Mouse (Mus musculus) C2C12 (cell line): ENCODE data around the gene Vstm2l. TPM values are rescaled to one million over a fixed set of nuclear protein-coding genes. Genes with fewer than 3 reads are reported as not detected.

ENCODE experiments used
- H3K27me3 ChIP-seq: one replicate; pipeline ENCODE4 v1.6.1; 2011; ENCODE audit not compliant: control insufficient read depth, insufficient read depth, insufficient read length
- H3K36me3 ChIP-seq: one replicate; pipeline ENCODE4 v1.6.1; 2011; ENCODE audit not compliant: control insufficient read depth, insufficient read depth
- H3K4me3 ChIP-seq: one replicate; pipeline ENCODE4 v1.5.1; 2011; ENCODE audit warnings: mild to moderate bottlenecking, control low read depth; ENCODE audit not compliant: poor library complexity, insufficient read depth, severe bottlenecking
- H3K79me2 ChIP-seq: one replicate; pipeline ENCODE4 v1.6.1; 2011; ENCODE audit not compliant: control insufficient read depth, insufficient read depth
- H3K79me3 ChIP-seq: one replicate; pipeline ENCODE4 v1.6.1; 2011; ENCODE audit warnings: low read depth, control low read depth
- H3ac ChIP-seq: one replicate; pipeline ENCODE3; 2011; ENCODE audit warnings: low read depth; ENCODE audit not compliant: control insufficient read depth, insufficient read length
- CEBPB ChIP-seq: IDR thresholded peaks from one replicate; pipeline ENCODE4 v1.6.1; 2011; ENCODE audit warnings: low read depth, mild to moderate bottlenecking, control low read depth, moderate library complexity
- CTCF ChIP-seq: IDR thresholded peaks from one replicate; pipeline ENCODE4 v1.5.1; 2011; ENCODE audit not compliant: control insufficient read depth, insufficient read depth, insufficient read length
- FOSL1 ChIP-seq: IDR thresholded peaks from one replicate; pipeline ENCODE4 v1.8.0; 2011; ENCODE audit warnings: mild to moderate bottlenecking, low read length; ENCODE audit not compliant: poor library complexity, insufficient read depth, severe bottlenecking
- MAX ChIP-seq: IDR thresholded peaks from one replicate; pipeline ENCODE4 v1.6.1; 2011; ENCODE audit warnings: mild to moderate bottlenecking, control low read depth
- MYOD1 ChIP-seq: IDR thresholded peaks from one replicate; pipeline ENCODE4 v1.6.1; 2011; ENCODE audit warnings: low read depth; ENCODE audit not compliant: control insufficient read depth, insufficient read length
- MYOG ChIP-seq: IDR thresholded peaks from one replicate; pipeline ENCODE4 v1.6.1; 2011; ENCODE audit not compliant: control insufficient read depth, insufficient read length; ENCODE audit errors: extremely low read depth
- USF1 ChIP-seq: IDR thresholded peaks from one replicate; pipeline ENCODE4 v1.6.1; 2011; ENCODE audit warnings: low read depth, mild to moderate bottlenecking, control low read depth, moderate library complexity
- polyA plus RNA-seq: library from polyadenylated mRNA; unstranded; fragments of >200 nt; fragmentation: generic; extraction: Trizol; gene quantifications from one replicate; pipeline ENCODE4 v1.2.1, GENCODE M21; 2012; ENCODE audit warnings: missing spikeins

Vstm2l gene
- polyA plus RNA-seq, 1 experiment = not detected

DNA sequence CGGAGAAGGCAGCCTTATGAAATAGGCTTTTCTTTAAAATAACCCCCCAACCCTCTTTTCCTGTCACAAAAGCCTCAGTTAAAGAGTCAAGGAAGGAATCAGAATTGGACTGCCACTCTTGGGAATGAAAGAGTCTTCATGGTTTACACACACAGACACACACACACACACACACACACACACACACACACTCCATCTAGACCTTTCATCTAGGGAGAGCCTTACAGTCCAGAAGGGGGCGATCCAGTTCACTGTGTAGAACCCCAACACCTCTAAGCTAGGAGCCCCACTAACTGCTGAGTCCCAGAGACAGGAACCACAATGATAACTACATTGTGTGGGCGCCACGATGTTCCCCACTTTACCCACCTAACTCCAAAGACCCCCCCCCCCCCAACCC lies 748 bp upstream of the Vstm2l start:
- Histone ChIP-seq H3ac (no peak overlapping the region), H3K79me2 (no peaks in the 10 kb centered on the region), H3K79me3 (no peaks in the 10 kb centered on the region), H3K4me3 (no peak overlapping the region), H3K36me3 (no peaks in the 10 kb centered on the region), H3K27me3 (peaks cover 27% of the 10 kb centered on the region)
- no peak for TF ChIP-seq CTCF
- TF ChIP-seq FOSL1 = no peak
- TF ChIP-seq MAX = no peak
- no peak for TF ChIP-seq MYOD1
- no peak for TF ChIP-seq MYOG
- no peak for TF ChIP-seq CEBPB

- no peak overlapping the region for H3ac ChIP-seq
- H3K27me3 ChIP-seq = peaks cover 30% of the 10 kb centered on the region
- no peak overlapping the region for H3K4me3 ChIP-seq
Observed at GRCm38 (mm10) chr2:157914889-157915517, 550 bp downstream of the Vstm2l start.

DNA sequence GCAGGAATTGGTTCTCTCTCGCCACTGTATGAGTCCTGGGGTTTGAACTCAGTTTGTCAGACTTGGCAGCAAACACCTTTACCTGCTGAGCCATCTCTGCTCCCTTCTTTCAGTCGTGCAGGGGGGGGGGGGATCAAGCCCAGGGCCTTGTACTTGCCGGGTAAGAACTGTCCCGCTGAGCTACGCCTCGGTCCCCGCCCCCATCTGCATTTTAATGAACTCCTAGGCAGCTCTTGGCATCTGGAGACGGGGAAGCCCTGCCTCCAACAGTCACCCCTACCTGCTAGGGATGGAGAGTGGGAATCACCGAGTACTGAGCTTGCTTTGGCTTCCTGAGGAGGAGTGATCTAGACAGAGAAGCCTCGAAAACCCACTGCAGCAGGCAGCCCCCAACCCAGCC lies 4.1 kb downstream of the Vstm2l start:
- TF ChIP-seq MYOD1 = no peak
- no peak for TF ChIP-seq CEBPB
- no peak for TF ChIP-seq CTCF
- no peak for TF ChIP-seq FOSL1
- no peak for TF ChIP-seq MYOG
- TF ChIP-seq MAX = no peak
- no peak for TF ChIP-seq USF1
- H3K27me3 ChIP-seq = peaks cover 64% of the 10 kb centered on the region
- no peak overlapping the region for H3ac ChIP-seq
- no peaks in the 10 kb centered on the region for H3K36me3 ChIP-seq
- no peaks in the 10 kb centered on the region for H3K79me3 ChIP-seq
- H3K79me2 ChIP-seq = no peaks in the 10 kb centered on the region
- no peak overlapping the region for H3K4me3 ChIP-seq

More at GRCm38 (mm10) chr2:157914889-157915517, 550 bp downstream of the Vstm2l start:
- no peaks in the 10 kb centered on the region for H3K79me2 ChIP-seq
- no peaks in the 10 kb centered on the region for H3K36me3 ChIP-seq
- no peaks in the 10 kb centered on the region for H3K79me3 ChIP-seq
- TF ChIP-seq FOSL1 (no peak), MAX (no peak), MYOD1 (no peak), USF1 (no peak), CTCF (no peak), CEBPB (no peak), MYOG (no peak)

GRCm38 (mm10) chr2:157921551-157921950 lies 7.1 kb downstream of the Vstm2l start:
- H3ac ChIP-seq = no peak overlapping the region
- peaks cover 84% of the 10 kb centered on the region for H3K27me3 ChIP-seq
- H3K79me3 ChIP-seq = no peaks in the 10 kb centered on the region
- H3K36me3 ChIP-seq = no peaks in the 10 kb centered on the region
- no peaks in the 10 kb centered on the region for H3K79me2 ChIP-seq
- no peak for TF ChIP-seq MYOG
- no peak for TF ChIP-seq FOSL1
- TF ChIP-seq CEBPB = no peak
- TF ChIP-seq MYOD1 = no peak
- no peak for TF ChIP-seq USF1
- TF ChIP-seq CTCF = no peak
- no peak for TF ChIP-seq MAX
- no peak overlapping the region for H3K4me3 ChIP-seq

DNA sequence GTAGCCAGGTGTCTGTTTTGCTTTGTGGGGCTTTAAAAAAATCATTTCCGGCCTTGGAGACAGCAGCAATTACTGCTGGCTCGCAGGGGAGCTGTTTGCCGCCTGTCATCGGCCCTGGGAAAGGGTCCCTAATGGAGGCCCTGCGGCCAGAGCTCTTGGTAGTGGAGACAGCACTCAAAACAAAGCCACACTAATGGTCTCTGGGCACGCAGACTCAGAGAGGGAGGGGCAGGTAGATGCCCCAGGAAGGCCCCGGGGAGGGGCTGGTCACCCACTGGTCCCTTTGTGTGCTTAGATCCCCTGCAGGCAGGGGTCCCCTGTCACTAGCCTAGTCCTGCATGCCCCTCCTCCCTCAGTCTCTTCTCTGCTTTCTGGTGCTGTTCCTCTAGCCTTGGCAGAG lies 9.0 kb downstream of the Vstm2l start:
- Histone ChIP-seq H3K4me3 (no peak overlapping the region), H3ac (no peak overlapping the region), H3K79me3 (no peaks in the 10 kb centered on the region), H3K36me3 (no peaks in the 10 kb centered on the region), H3K27me3 (peaks cover 89% of the 10 kb centered on the region), H3K79me2 (no peaks in the 10 kb centered on the region)
- no peak for TF ChIP-seq MYOD1
- TF ChIP-seq CTCF = no peak
- TF ChIP-seq MAX = no peak
- TF ChIP-seq CEBPB = no peak
- TF ChIP-seq USF1 = no peak
- TF ChIP-seq MYOG = no peak
- no peak for TF ChIP-seq FOSL1

DNA sequence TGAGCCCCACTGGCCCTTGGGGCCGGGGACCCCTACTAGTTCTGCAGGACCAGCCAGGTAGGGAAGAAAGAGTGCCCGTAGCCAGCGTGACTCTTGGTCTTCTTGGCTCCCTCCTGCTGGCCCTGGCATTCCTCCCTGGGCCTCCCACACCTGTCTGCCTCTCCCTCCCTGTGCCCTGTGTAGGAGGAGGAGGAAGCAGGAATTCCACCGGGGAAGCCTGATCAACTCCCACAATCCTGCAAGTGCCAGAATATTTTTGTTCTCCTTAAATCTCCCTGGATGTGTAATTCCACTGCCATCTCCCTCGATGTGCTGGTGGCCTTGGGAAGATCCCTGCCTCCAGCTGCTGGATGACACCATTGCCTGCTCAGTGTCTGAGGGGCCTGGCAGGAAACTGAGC lies 10.1 kb downstream of the Vstm2l start:
- Histone ChIP-seq H3K79me2 (no peaks in the 10 kb centered on the region), H3K4me3 (no peak overlapping the region), H3ac (no peak overlapping the region), H3K79me3 (no peaks in the 10 kb centered on the region), H3K36me3 (no peaks in the 10 kb centered on the region), H3K27me3 (peaks cover 89% of the 10 kb centered on the region)
- TF ChIP-seq MAX = no peak
- no peak for TF ChIP-seq USF1
- TF ChIP-seq CEBPB = no peak
- no peak for TF ChIP-seq MYOG
- no peak for TF ChIP-seq MYOD1
- no peak for TF ChIP-seq FOSL1
- TF ChIP-seq CTCF = no peak
